Comparison of ENCODE assay signal across 13 mouse cellular contexts in the genomic region with DNA sequence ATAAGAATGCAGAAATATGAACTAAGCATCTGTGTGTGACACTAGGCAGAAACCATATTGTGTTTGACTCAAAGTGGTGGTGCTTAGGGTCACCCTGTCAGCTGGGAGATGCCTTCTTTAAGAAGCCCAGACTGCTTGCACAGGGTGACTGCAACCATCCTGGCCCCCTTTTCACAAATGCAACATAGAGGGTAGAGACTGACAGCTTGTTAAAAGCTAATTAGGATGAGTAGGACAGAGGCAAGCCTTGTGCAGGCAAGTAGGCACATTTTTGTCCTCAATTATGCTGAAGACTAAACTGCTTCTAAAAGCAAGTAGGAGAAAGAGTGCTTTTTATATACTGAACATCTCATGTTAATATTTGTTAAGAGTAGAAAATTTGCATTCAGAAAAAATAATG.
DNase-seq lines count a peak whose midpoint lies in the region; ATAC-seq lines count a peak whose summit lies in the region.
"Had no signal": no experiment of that assay in that cellular context is flagged by ENCODE, and none has a peak within 500 bp of the region (broad histone marks: within the 10 kb centered on the region; RNA-seq: fewer than 3 reads in every experiment).

No protein-coding gene starts in this region.

- no peak for DNase-seq in hindbrain, embryonic 14.5 days (ENCODE audit: low spot score)
- peak; percentile 5 for DNase-seq in right cerebral cortex, postnatal 4 days
- DNase-seq in right cerebral cortex, adult 2 months (ENCODE audit: low spot score in 2 of 2): no peak
- DNase-seq in ovary, postnatal 36 days (ENCODE audit: low spot score): no peak
- DNase-seq in thymus, adult 18-20 months: no peak
- DNase-seq: cerebellum, adult 18-20 months had no signal

- no peaks in the 10 kb centered on the region for H3K36me3 ChIP-seq in hindbrain, embryonic 15.5 days
- H3K36me3 ChIP-seq in hindbrain, embryonic 14.5 days (replicated peaks; ENCODE audit: control insufficient read depth, insufficient read depth): no peaks in the 10 kb centered on the region
- no peaks in the 10 kb centered on the region for H3K36me3 ChIP-seq in forebrain, embryonic 15.5 days
- no peaks in the 10 kb centered on the region for H3K36me3 ChIP-seq in kidney, embryonic 14.5 days (ENCODE audit: control insufficient read depth, insufficient read depth, low read length)
- H3K36me3 ChIP-seq: kidney, embryonic 15.5 days; limb, embryonic 10.5 days had no signal

- H3K27me3 ChIP-seq in hindbrain, embryonic 15.5 days: no peaks in the 10 kb centered on the region
- H3K27me3 ChIP-seq in hindbrain, embryonic 14.5 days (ENCODE audit: control insufficient read depth, insufficient read depth, low read length): no peaks in the 10 kb centered on the region
- H3K27me3 ChIP-seq in forebrain, embryonic 15.5 days: no peaks in the 10 kb centered on the region
- H3K27me3 ChIP-seq in kidney, embryonic 14.5 days (ENCODE audit: control insufficient read depth, insufficient read depth, low read length): no peaks in the 10 kb centered on the region
- H3K27me3 ChIP-seq: kidney, embryonic 15.5 days had no signal

- H3K27ac ChIP-seq in hindbrain, embryonic 15.5 days (replicated peaks): no peak overlapping the region
- no peak overlapping the region for H3K27ac ChIP-seq in hindbrain, embryonic 14.5 days
- H3K27ac ChIP-seq in forebrain, embryonic 15.5 days (replicated peaks): peak overlapping the region; percentile 82
- H3K27ac ChIP-seq in kidney, embryonic 14.5 days (ENCODE audit: low read depth, low read length): no peak overlapping the region
- H3K27ac ChIP-seq: kidney, embryonic 15.5 days; limb, embryonic 10.5 days; liver, embryonic 14.5 days had no signal

- no peaks in the 10 kb centered on the region for H3K9me3 ChIP-seq in hindbrain, embryonic 15.5 days
- no peaks in the 10 kb centered on the region for H3K9me3 ChIP-seq in hindbrain, embryonic 14.5 days (ENCODE audit: control insufficient read depth, low read length)
- H3K9me3 ChIP-seq in forebrain, embryonic 15.5 days: no peaks in the 10 kb centered on the region
- no peaks in the 10 kb centered on the region for H3K9me3 ChIP-seq in kidney, embryonic 14.5 days (ENCODE audit: control insufficient read depth, low read length)
- H3K9me3 ChIP-seq: kidney, embryonic 15.5 days; limb, embryonic 10.5 days had no signal

- H3K4me2 ChIP-seq in hindbrain, embryonic 15.5 days: no peak overlapping the region
- no peak overlapping the region for H3K4me2 ChIP-seq in hindbrain, embryonic 14.5 days (replicated peaks)
- H3K4me2 ChIP-seq in forebrain, embryonic 15.5 days (replicated peaks): no peak overlapping the region
- H3K4me2 ChIP-seq in kidney, embryonic 14.5 days (replicated peaks; ENCODE audit: low read depth, low read length): no peak overlapping the region
- H3K4me2 ChIP-seq: kidney, embryonic 15.5 days had no signal

- no peak overlapping the region for H3K4me3 ChIP-seq in hindbrain, embryonic 15.5 days
- H3K4me3 ChIP-seq in hindbrain, embryonic 14.5 days (replicated peaks; ENCODE audit: low read length): no peak overlapping the region
- no peak overlapping the region for H3K4me3 ChIP-seq in forebrain, embryonic 15.5 days
- no peak overlapping the region for H3K4me3 ChIP-seq in kidney, embryonic 14.5 days (ENCODE audit: low read length)
- H3K4me3 ChIP-seq: kidney, embryonic 15.5 days; limb, embryonic 10.5 days had no signal

- 0 out of 2 replicates have a peak, but pooled peaks have one; percentile 23 for ATAC-seq in hindbrain, embryonic 15.5 days (ENCODE audit: low FRiP score, low read depth)
- no peak for ATAC-seq in hindbrain, embryonic 14.5 days (ENCODE audit: low FRiP score)
- peak; percentile 95 for ATAC-seq in forebrain, embryonic 15.5 days (replicated peaks)
- ATAC-seq in kidney, embryonic 14.5 days (ENCODE audit: low FRiP score, low TSS enrichment): no peak
- ATAC-seq: lung, postnatal 0 days had no signal

- peaks cover 7% of the 10 kb centered on the region for H3K4me1 ChIP-seq in hindbrain, embryonic 15.5 days (replicated peaks)
- H3K4me1 ChIP-seq in hindbrain, embryonic 14.5 days (replicated peaks; ENCODE audit: control insufficient read depth, insufficient read depth, low read length): peaks cover 4% of the 10 kb centered on the region; the same call in 1 of the 2 replicates
- H3K4me1 ChIP-seq in forebrain, embryonic 15.5 days: peaks cover 24% of the 10 kb centered on the region
- H3K4me1 ChIP-seq in kidney, embryonic 14.5 days (ENCODE audit: control insufficient read depth, insufficient read depth, low read length): no peaks in the 10 kb centered on the region
- H3K4me1 ChIP-seq: kidney, embryonic 15.5 days; limb, embryonic 10.5 days had no signal

- no peak overlapping the region for H3K9ac ChIP-seq in hindbrain, embryonic 15.5 days
- no peak overlapping the region for H3K9ac ChIP-seq in hindbrain, embryonic 14.5 days
- no peak overlapping the region for H3K9ac ChIP-seq in forebrain, embryonic 15.5 days (replicated peaks)
- H3K9ac ChIP-seq in kidney, embryonic 14.5 days (ENCODE audit: low read depth, low read length): no peak overlapping the region
- H3K9ac ChIP-seq: kidney, embryonic 15.5 days; liver, embryonic 14.5 days had no signal

Comparison
In these comparisons a context has a peak if more than half of its experiments do, and no peak if none do; other contexts are left out.
1. ATAC-seq: peak in hindbrain, embryonic 15.5 days (single experiment) and forebrain, embryonic 15.5 days (single experiment); none in hindbrain, embryonic 14.5 days (single experiment) and kidney, embryonic 14.5 days (single experiment).